Mouse (Mus musculus): ENCODE results near the gene Csrnp2.
"Not testable (repeated sequence)": the region's sequence is repeated elsewhere in the genome, so short reads cannot be mapped to it uniquely, and the experiment has no call there.

GRCm38 (mm10) chr15:100543651-100544030 lies 48.4 kb upstream of the Csrnp2 start:
- not testable (repeated sequence) for TF ChIP-seq CTCF, EP300 (IDR thresholded peaks at IDR 0.05)

Measured in lung, postnatal 0 days (tissue).